Mouse (Mus musculus) hindbrain, embryonic 10.5 days (tissue): ENCODE measurements around the gene Dclk2. TPM values are rescaled to one million over a fixed set of nuclear protein-coding genes. Genes with fewer than 3 reads are reported as not detected.

Experiments used
- DNase-seq: peaks from one replicate; pipeline ENCODE4 v3.0.0-alpha.2; 2017; ENCODE audit warnings: low spot score
- H3K27ac ChIP-seq: fragments of 300-500 bp; sonication (generic); 2 replicates; pipeline ENCODE4 v1.5.1; 2016; ENCODE audit warnings: mild to moderate bottlenecking, moderate library complexity
- H3K27me3 ChIP-seq: fragments of 300-500 bp; sonication (generic); 2 replicates; pipeline ENCODE4 v1.6.1; 2016; ENCODE audit warnings: mild to moderate bottlenecking; ENCODE audit not compliant: poor library complexity, insufficient read depth, severe bottlenecking
- H3K36me3 ChIP-seq: fragments of 300-500 bp; sonication (generic); 2 replicates; pipeline ENCODE4 v1.6.1; 2016; ENCODE audit warnings: mild to moderate bottlenecking, moderate library complexity
- H3K4me1 ChIP-seq: fragments of 300-500 bp; sonication (generic); replicated peaks from 2 replicates; pipeline ENCODE4 v1.6.1; 2016; ENCODE audit warnings: mild to moderate bottlenecking
- H3K4me3 ChIP-seq: fragments of 300-500 bp; sonication (generic); 2 replicates; pipeline ENCODE4 v1.5.1; 2016; ENCODE audit warnings: mild to moderate bottlenecking, moderate library complexity
- H3K9me3 ChIP-seq: fragments of 300-500 bp; sonication (generic); 2 replicates; pipeline ENCODE4 v1.6.1; 2016; ENCODE audit warnings: mild to moderate bottlenecking, moderate library complexity
- WGBS: fragments of 180-500 bp; shearing (Covaris S2); methylation state at CpG from one replicate; pipeline ENCODE4 v1.1.7; 2016; 5-methylcytosine and 5-hydroxymethylcytosine counted together
- polyA plus RNA-seq: library from polyadenylated mRNA; unstranded; fragments of >200 nt; fragmentation: Nextera tagmentation; extraction: Ambion mirVana; gene quantifications from 2 replicates; pipeline ENCODE4 v1.2.1, GENCODE M21; 2016

Gene Dclk2
- polyA plus RNA-seq: 20.4 and 38.9 TPM in 2 replicates

DNA sequence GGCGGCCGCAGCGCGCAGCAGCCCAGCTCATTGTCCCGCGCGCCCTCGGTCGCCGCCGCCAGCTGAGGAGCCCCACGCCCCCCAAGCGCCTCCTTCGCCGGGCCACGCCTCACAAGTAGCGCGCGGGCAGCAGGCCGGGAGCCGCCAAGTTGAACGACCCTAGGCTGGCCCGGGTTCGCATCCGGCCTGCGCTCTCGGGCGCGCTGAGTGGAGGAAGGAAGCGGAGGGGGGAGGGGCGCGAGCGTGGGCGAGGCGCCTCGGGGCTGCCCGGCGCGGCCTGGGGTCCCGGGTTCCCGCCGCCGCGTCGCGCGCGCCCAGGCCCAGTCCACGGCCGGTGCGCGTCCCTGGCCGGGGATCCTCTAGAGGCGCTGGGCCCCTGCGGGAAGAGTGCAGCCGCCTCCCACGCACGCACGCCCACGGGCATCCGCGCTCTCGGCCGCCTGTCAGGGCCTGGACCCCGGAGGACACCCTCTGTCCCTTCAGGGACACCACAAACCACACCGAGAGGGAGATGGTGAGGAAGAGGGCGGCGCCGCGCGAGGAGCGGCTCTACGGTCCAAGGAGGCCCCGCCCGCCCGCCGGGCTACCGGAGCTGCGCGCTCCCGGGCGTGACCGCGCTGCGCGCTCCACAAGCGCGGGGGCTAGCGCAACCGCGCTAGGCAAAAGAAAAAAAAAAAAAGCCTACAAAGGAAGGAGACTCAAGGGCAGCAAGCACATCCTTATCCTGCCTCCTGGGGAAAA is at the start of gene Dclk2:
Gene Dclk2 (minus strand): TSS at position 510 of the 741 bp plus-strand sequence.
- H3K36me3 ChIP-seq: peaks cover 18% of the 10 kb centered on the region

DNA sequence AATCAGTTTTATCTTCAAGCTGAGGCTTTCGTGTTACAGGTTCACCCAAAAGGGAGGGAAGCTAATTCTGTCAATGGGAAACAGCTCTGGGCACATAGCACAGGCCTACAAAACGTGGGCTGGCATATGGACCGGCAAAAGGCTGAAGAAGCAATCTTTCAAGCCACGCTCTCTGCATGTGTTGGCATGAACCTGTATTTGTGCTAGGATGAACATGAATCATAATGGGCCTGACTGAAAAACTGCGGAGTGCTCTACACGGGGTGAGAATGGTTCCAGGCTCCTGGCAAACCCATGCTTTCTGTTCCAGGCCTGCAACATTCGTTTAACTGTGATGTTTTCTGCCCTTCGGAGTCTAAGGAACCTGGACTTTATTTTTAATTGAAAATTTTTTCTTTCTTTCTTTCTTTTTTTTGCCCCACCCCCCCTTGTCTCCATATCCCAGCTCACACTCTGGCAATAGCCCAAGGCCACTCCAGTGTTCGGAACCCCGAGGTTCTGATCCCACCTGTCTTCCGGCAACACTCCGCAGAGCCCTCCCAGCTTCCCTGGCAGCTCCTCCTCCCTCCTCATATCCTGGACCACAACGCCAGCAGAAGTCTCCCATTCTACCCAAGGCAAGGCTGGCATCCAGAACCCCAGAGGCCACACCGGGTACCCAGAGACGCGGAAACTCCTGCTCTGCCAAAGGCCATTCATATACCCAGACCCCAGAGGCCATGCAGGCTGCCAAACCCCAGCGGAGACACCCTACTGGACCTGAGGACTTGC is 42.2 kb upstream of the Dclk2 start:
- no peak for DNase-seq
- Histone ChIP-seq H3K4me3 (no peak overlapping the region), H3K27me3 (no peaks in the 10 kb centered on the region), H3K9me3 (no peaks in the 10 kb centered on the region), H3K36me3 (no peaks in the 10 kb centered on the region), H3K27ac (no peak overlapping the region), H3K4me1 (no peaks in the 10 kb centered on the region)
- 88% methylated on average over 17 of the region's 17 CpGs for WGBS

More for the DNA sequence above, at the start of gene Dclk2:
- peaks cover 14% of the 10 kb centered on the region for H3K27me3 ChIP-seq
- WGBS: under 1% methylated on average over 89 of the region's 91 CpGs
- H3K4me3 ChIP-seq: peak within 1 kb of the TSS; percentile 88
- peak within 1 kb of the TSS; percentile 97 for H3K27ac ChIP-seq
- peaks cover 45% of the 10 kb centered on the region for H3K4me1 ChIP-seq
- DNase-seq: peak; percentile 82
- H3K9me3 ChIP-seq: no peaks in the 10 kb centered on the region

GRCm38 (mm10) chr3:86961395-86961669 is 40.7 kb upstream of the Dclk2 start:
- Histone ChIP-seq H3K27me3 (no peaks in the 10 kb centered on the region), H3K4me1 (no peaks in the 10 kb centered on the region), H3K9me3 (no peaks in the 10 kb centered on the region), H3K4me3 (no peak overlapping the region), H3K27ac (no peak overlapping the region), H3K36me3 (no peaks in the 10 kb centered on the region)
- 93% methylated on average over 2 of the region's 2 CpGs for WGBS
- no peak for DNase-seq

GRCm38 (mm10) chr3:86960656-86961394 is 40.2 kb upstream of the Dclk2 start:
- H3K9me3 ChIP-seq: no peaks in the 10 kb centered on the region
- H3K4me1 ChIP-seq: no peaks in the 10 kb centered on the region
- H3K4me3 ChIP-seq: no peak overlapping the region
- H3K27ac ChIP-seq: no peak overlapping the region
- no peaks in the 10 kb centered on the region for H3K36me3 ChIP-seq
- H3K27me3 ChIP-seq: no peaks in the 10 kb centered on the region
- no peak for DNase-seq
- 89% methylated on average over 17 of the region's 17 CpGs for WGBS

- Histone ChIP-seq H3K27me3 (no peaks in the 10 kb centered on the region), H3K9me3 (0 out of 2 replicates have a peak, but pooled peaks cover 2% of the 10 kb centered on the region), H3K4me1 (peaks cover 6% of the 10 kb centered on the region; the same call in 1 of the 2 replicates), H3K4me3 (no peak overlapping the region), H3K36me3 (no peaks in the 10 kb centered on the region), H3K27ac (no peak overlapping the region)
- WGBS: 93% methylated on average over 7 of the region's 7 CpGs
- no peak for DNase-seq
Observed at GRCm38 (mm10) chr3:86959088-86959487, 38.4 kb upstream of the Dclk2 start.

- no peak for DNase-seq
- Histone ChIP-seq H3K4me1 (peaks cover 6% of the 10 kb centered on the region; the same call in 1 of the 2 replicates), H3K9me3 (peaks cover 9% of the 10 kb centered on the region), H3K27ac (no peak overlapping the region), H3K36me3 (0 out of 2 replicates have a peak, but pooled peaks cover 4% of the 10 kb centered on the region), H3K4me3 (no peak overlapping the region), H3K27me3 (no peaks in the 10 kb centered on the region)
- WGBS: 30% methylated on average over 4 of the region's 4 CpGs
Observed at GRCm38 (mm10) chr3:86955376-86955775, 34.7 kb upstream of the Dclk2 start.

DNA sequence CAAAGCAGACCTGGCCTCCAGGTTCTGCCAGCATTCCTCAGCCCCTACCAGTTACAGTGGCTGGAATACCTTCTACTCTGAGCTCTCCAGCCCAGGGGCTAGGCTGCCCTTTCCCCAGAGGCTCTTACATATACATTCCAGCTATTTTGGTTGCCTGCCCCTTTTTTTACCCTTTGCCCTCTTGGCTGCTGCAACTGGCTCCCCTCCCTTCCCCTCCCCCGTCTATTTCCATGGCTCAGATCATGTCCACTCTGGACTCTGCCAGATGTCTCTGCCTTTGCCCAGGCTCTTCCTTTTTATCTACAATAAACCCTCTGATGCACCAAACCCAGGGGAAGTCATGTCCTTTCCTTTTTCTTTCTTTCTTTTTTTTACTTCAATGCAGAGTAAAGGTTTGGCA is 33.9 kb upstream of the Dclk2 start:
- WGBS: 52% methylated on average over 1 of the region's 1 CpGs
- no peak overlapping the region for H3K4me3 ChIP-seq
- H3K9me3 ChIP-seq: peaks cover 9% of the 10 kb centered on the region
- no peak overlapping the region for H3K27ac ChIP-seq
- H3K36me3 ChIP-seq: 0 out of 2 replicates have a peak, but pooled peaks cover 4% of the 10 kb centered on the region
- H3K4me1 ChIP-seq: peaks cover 6% of the 10 kb centered on the region; the same call in 1 of the 2 replicates
- DNase-seq: peak; percentile 17
- H3K27me3 ChIP-seq: no peaks in the 10 kb centered on the region

DNA sequence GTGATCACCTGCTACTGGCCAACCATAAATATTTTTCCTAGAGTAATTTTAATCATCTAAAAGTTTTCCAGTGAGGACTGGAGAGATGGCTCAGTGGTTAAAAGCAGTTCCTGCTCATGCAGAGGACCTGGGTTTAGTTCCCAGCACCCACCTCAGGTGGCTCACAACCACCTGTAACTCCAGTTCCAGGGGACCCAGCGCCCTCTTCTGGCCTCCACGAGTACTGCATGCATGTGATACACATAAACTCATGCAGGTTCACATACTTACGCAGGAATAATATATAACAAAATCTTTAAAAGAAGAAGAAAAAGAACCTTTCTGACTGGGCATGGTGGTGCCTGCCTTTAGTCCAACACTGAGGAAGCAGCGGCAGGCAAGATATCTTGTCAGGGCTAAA is 33.2 kb upstream of the Dclk2 start:
- H3K27ac ChIP-seq: no peak overlapping the region
- peaks cover 9% of the 10 kb centered on the region for H3K9me3 ChIP-seq
- H3K4me3 ChIP-seq: no peak overlapping the region
- WGBS: 84% methylated on average over 4 of the region's 4 CpGs
- DNase-seq: no peak
- H3K4me1 ChIP-seq: peaks cover 6% of the 10 kb centered on the region; the same call in 1 of the 2 replicates
- no peaks in the 10 kb centered on the region for H3K27me3 ChIP-seq
- 0 out of 2 replicates have a peak, but pooled peaks cover 4% of the 10 kb centered on the region for H3K36me3 ChIP-seq

- no peak for DNase-seq
- Histone ChIP-seq H3K36me3 (0 out of 2 replicates have a peak, but pooled peaks cover 4% of the 10 kb centered on the region), H3K9me3 (peaks cover 11% of the 10 kb centered on the region), H3K27me3 (no peaks in the 10 kb centered on the region), H3K4me1 (peaks cover 6% of the 10 kb centered on the region; the same call in 1 of the 2 replicates), H3K4me3 (no peak overlapping the region), H3K27ac (no peak overlapping the region)
- 25% methylated on average over 2 of the region's 2 CpGs for WGBS
Observed at GRCm38 (mm10) chr3:86950652-86951051, 30.0 kb upstream of the Dclk2 start.

- Histone ChIP-seq H3K27ac (peak overlapping the region; percentile 72), H3K36me3 (no peaks in the 10 kb centered on the region), H3K9me3 (0 out of 2 replicates have a peak, but pooled peaks cover 3% of the 10 kb centered on the region), H3K4me3 (no peak overlapping the region), H3K4me1 (peaks cover 4% of the 10 kb centered on the region), H3K27me3 (no peaks in the 10 kb centered on the region)
- DNase-seq: no peak
- 15% methylated on average over 2 of the region's 2 CpGs for WGBS
Observed at GRCm38 (mm10) chr3:86936254-86936836, 15.7 kb upstream of the Dclk2 start.

- Histone ChIP-seq H3K4me3 (no peak overlapping the region), H3K9me3 (0 out of 2 replicates have a peak, but pooled peaks cover 3% of the 10 kb centered on the region), H3K4me1 (peaks cover 4% of the 10 kb centered on the region), H3K27ac (no peak overlapping the region), H3K27me3 (no peaks in the 10 kb centered on the region), H3K36me3 (no peaks in the 10 kb centered on the region)
- WGBS: 80% methylated on average over 7 of the region's 7 CpGs
- no peak for DNase-seq
Observed at GRCm38 (mm10) chr3:86933446-86933845, 12.8 kb upstream of the Dclk2 start.

DNA sequence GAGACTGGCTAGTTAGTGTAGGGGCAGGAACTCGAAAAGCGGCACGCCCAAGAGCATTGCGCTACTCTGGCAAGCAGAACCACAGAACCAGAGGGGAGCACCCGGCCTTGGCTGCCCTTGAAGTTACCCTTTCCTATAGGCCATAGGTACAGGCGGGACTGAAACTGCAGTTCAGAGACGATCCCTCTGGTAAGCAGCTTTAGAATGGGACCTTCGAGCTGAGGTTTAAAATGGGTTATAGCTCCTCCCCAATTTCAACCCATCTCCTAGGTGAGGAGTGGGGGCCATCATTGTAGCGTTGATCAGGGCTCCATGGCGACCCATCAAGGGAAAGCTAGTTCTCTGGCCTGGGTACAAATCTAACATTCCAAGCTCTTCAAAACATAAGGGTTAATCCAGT is 3.0 kb upstream of the Dclk2 start:
- DNase-seq: no peak
- peaks cover 12% of the 10 kb centered on the region for H3K27me3 ChIP-seq
- H3K36me3 ChIP-seq: no peaks in the 10 kb centered on the region
- no peak overlapping the region for H3K27ac ChIP-seq
- no peak overlapping the region for H3K4me3 ChIP-seq
- H3K9me3 ChIP-seq: no peaks in the 10 kb centered on the region
- WGBS: 86% methylated on average over 10 of the region's 10 CpGs
- H3K4me1 ChIP-seq: peaks cover 25% of the 10 kb centered on the region
